Mouse (Mus musculus) kidney, adult 18-20 months (tissue): ENCODE measurements around the gene Plbd1.
A peak's percentile ranks its signal among the peaks of the same experiment; 100 is the strongest.

Experiments used
- DNase-seq: peaks from one replicate; pipeline ENCODE4 v3.0.0; 2021

Plbd1 gene

GRCm38 (mm10) chr6:136661706-136662016 is at the start of gene Plbd1:
Plbd1 (minus strand) TSS chr6:136661928.
- DNase-seq = peak; percentile 71

GRCm38 (mm10) chr6:136710408-136710807 is 48.7 kb upstream of the Plbd1 start:
- no peak for DNase-seq

- DNase-seq = no peak
These were observed 46.9 kb upstream of the Plbd1 start for GRCm38 (mm10) chr6:136708597-136708996.

- no peak for DNase-seq
These were observed 40.1 kb upstream of the Plbd1 start for GRCm38 (mm10) chr6:136701878-136702277.

GRCm38 (mm10) chr6:136701185-136701584 is 39.5 kb upstream of the Plbd1 start:
- no peak for DNase-seq

- DNase-seq = no peak
These were observed 29.6 kb upstream of the Plbd1 start for GRCm38 (mm10) chr6:136691314-136691713.

- DNase-seq = no peak
These were observed 28.8 kb upstream of the Plbd1 start for GRCm38 (mm10) chr6:136690527-136690926.

- no peak for DNase-seq
These were observed 28.2 kb upstream of the Plbd1 start for GRCm38 (mm10) chr6:136689790-136690413.

- DNase-seq = no peak
These were observed 23.7 kb upstream of the Plbd1 start for GRCm38 (mm10) chr6:136685433-136685832.

GRCm38 (mm10) chr6:136683410-136684334 is 21.9 kb upstream of the Plbd1 start:
- no peak for DNase-seq

- DNase-seq = no peak
These were observed 17.7 kb upstream of the Plbd1 start for GRCm38 (mm10) chr6:136679381-136679780.

GRCm38 (mm10) chr6:136674935-136675334 is 13.2 kb upstream of the Plbd1 start:
- DNase-seq = no peak

GRCm38 (mm10) chr6:136672467-136672866 is 10.7 kb upstream of the Plbd1 start:
- no peak for DNase-seq

- DNase-seq = no peak
These were observed 7.5 kb upstream of the Plbd1 start for GRCm38 (mm10) chr6:136669274-136669673.

GRCm38 (mm10) chr6:136668266-136668986 is 6.7 kb upstream of the Plbd1 start:
- no peak for DNase-seq

GRCm38 (mm10) chr6:136662063-136662462 is 335 bp upstream of the Plbd1 start:
- DNase-seq = no peak

- DNase-seq = no peak
These were observed 660 bp downstream of the Plbd1 start for GRCm38 (mm10) chr6:136660831-136661705.

- no peak for DNase-seq
These were observed 2.5 kb downstream of the Plbd1 start for GRCm38 (mm10) chr6:136659226-136659625.

GRCm38 (mm10) chr6:136658303-136658702 is 3.4 kb downstream of the Plbd1 start:
- DNase-seq = no peak

- no peak for DNase-seq
These were observed 5.9 kb downstream of the Plbd1 start for GRCm38 (mm10) chr6:136655786-136656185.

- DNase-seq = no peak
These were observed 7.3 kb downstream of the Plbd1 start for GRCm38 (mm10) chr6:136654470-136654869.

- DNase-seq = no peak
These were observed 8.4 kb downstream of the Plbd1 start for GRCm38 (mm10) chr6:136653331-136653730.

GRCm38 (mm10) chr6:136650664-136651063 is 11.1 kb downstream of the Plbd1 start:
- no peak for DNase-seq
